Mouse (Mus musculus): ENCODE data around the gene Tjp3. TPM values are rescaled to one million over a fixed set of nuclear protein-coding genes. Genes with fewer than 3 reads are reported as not detected.

Tjp3 gene
- polyA plus RNA-seq, 1 experiment = 27.5 TPM

DNA sequence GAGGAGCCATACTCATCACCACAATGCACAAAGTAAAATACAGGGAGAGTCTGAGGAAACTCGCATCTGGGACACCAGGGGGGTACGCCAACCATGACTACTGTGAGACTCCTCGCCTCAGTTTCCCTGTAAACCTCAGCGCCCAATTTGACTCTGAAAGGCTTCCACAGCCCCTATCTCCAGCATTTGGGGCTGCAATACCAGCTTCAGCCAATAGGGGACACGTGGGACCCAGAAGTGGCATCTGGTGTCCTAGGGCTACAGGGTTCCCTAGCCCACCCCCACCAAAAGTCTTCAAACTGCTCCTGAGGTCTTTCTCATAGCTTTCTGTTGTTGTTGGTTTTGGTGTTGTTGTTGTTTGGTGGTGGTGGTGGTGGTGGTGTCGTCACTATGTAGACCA is 2.8 kb downstream of the Tjp3 start:
- DNase-seq = peak; percentile 63
- Histone ChIP-seq H3K27ac (ENCODE audit: control insufficient read depth, insufficient read depth, low read length) (no peak overlapping the region), H3K27me3 (ENCODE audit: control insufficient read depth, insufficient read depth, low read length) (no peaks in the 10 kb centered on the region), H3K4me1 (replicated peaks; ENCODE audit: control insufficient read depth, insufficient read depth, low read length) (peaks cover 50% of the 10 kb centered on the region), H3K4me3 (ENCODE audit: control insufficient read depth, insufficient read depth, low read length) (no peak overlapping the region), H3K36me3 (ENCODE audit: control insufficient read depth, insufficient read depth, low read length) (no peaks in the 10 kb centered on the region)
- TF ChIP-seq POLR2A (IDR thresholded peaks at IDR 0.05; ENCODE audit: control insufficient read depth, extremely low read depth, insufficient read depth, low read length, poor library complexity) (no peak), CTCF (IDR thresholded peaks at IDR 0.05; ENCODE audit: borderline replicate concordance, control insufficient read depth, extremely low read depth, insufficient read depth, low read length, poor library complexity) (peak; percentile 44; the same call in 1 of the 2 replicates)
- 55% methylated on average over 6 of the region's 6 CpGs for WGBS

DNA sequence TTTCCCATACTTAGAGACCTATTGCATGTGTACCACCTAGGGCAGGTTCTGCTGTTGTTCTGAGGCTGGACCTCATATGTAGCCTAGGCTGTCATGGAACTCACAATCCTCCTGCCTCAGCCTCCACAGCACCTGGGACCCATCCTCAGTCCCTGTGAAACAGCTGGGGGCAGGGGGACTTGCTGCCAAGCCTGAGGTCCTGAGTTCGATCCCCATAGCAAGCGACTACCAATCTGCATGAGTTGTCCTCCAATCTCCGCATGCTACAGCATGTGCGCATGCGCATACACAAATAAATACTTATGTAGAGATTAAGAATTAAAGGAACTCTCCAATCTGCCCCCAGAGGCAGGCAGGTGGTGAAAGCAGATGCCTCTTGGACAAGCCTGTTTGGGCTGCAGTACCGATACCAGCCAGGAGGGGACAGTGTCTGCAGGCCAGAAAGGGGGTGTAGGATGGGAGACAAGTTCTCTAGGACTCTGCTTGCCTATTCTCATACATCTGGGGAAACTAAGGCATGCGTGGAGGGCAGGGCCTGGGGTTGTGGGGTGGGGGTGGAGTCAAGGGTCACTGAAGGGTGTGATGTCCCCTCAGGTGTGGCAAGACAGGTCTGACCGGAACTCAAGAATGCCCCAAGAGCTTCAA is 3.7 kb downstream of the Tjp3 start:
- WGBS = 77% methylated on average over 8 of the region's 8 CpGs
- Histone ChIP-seq H3K36me3 (ENCODE audit: control insufficient read depth, insufficient read depth, low read length) (no peaks in the 10 kb centered on the region), H3K27me3 (ENCODE audit: control insufficient read depth, insufficient read depth, low read length) (no peaks in the 10 kb centered on the region), H3K4me3 (ENCODE audit: control insufficient read depth, insufficient read depth, low read length) (no peak overlapping the region), H3K4me1 (replicated peaks; ENCODE audit: control insufficient read depth, insufficient read depth, low read length) (peaks cover 49% of the 10 kb centered on the region), H3K27ac (ENCODE audit: control insufficient read depth, insufficient read depth, low read length) (no peak overlapping the region)
- peak; percentile 74 for DNase-seq
- TF ChIP-seq POLR2A (IDR thresholded peaks at IDR 0.05; ENCODE audit: control insufficient read depth, extremely low read depth, insufficient read depth, low read length, poor library complexity) (no peak), CTCF (IDR thresholded peaks at IDR 0.05; ENCODE audit: borderline replicate concordance, control insufficient read depth, extremely low read depth, insufficient read depth, low read length, poor library complexity) (peak; percentile 87; the same call in 1 of the 2 replicates)

DNA sequence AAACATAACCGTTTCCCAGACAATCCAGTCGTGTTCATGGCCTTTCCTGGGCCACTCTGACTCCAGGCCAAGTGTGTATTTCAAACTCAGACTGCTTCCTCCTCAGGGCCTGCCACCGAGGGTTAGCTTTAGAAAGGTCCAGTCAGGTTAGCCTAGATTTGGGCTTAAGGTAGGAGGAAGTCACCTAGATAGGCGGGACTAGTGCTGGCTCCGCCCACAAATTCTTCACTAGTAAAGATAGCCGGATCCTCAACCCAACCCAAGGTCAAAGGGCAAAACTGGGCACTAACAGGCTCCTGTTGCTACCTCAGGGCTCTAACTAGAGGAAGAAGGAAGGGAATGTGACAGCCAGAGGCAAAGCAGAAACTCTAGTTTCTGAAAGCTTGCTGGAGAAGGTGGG is 4.8 kb downstream of the Tjp3 start:
- TF ChIP-seq CTCF (IDR thresholded peaks at IDR 0.05; ENCODE audit: borderline replicate concordance, control insufficient read depth, extremely low read depth, insufficient read depth, low read length, poor library complexity) (no peak), POLR2A (IDR thresholded peaks at IDR 0.05; ENCODE audit: control insufficient read depth, extremely low read depth, insufficient read depth, low read length, poor library complexity) (no peak)
- no peak overlapping the region for H3K4me3 ChIP-seq (ENCODE audit: control insufficient read depth, insufficient read depth, low read length)
- H3K36me3 ChIP-seq (ENCODE audit: control insufficient read depth, insufficient read depth, low read length) = no peaks in the 10 kb centered on the region
- no peaks in the 10 kb centered on the region for H3K27me3 ChIP-seq (ENCODE audit: control insufficient read depth, insufficient read depth, low read length)
- no peak for DNase-seq
- H3K27ac ChIP-seq (ENCODE audit: control insufficient read depth, insufficient read depth, low read length) = no peak overlapping the region
- WGBS = 72% methylated on average over 6 of the region's 6 CpGs
- peaks cover 43% of the 10 kb centered on the region for H3K4me1 ChIP-seq (replicated peaks; ENCODE audit: control insufficient read depth, insufficient read depth, low read length)

DNA sequence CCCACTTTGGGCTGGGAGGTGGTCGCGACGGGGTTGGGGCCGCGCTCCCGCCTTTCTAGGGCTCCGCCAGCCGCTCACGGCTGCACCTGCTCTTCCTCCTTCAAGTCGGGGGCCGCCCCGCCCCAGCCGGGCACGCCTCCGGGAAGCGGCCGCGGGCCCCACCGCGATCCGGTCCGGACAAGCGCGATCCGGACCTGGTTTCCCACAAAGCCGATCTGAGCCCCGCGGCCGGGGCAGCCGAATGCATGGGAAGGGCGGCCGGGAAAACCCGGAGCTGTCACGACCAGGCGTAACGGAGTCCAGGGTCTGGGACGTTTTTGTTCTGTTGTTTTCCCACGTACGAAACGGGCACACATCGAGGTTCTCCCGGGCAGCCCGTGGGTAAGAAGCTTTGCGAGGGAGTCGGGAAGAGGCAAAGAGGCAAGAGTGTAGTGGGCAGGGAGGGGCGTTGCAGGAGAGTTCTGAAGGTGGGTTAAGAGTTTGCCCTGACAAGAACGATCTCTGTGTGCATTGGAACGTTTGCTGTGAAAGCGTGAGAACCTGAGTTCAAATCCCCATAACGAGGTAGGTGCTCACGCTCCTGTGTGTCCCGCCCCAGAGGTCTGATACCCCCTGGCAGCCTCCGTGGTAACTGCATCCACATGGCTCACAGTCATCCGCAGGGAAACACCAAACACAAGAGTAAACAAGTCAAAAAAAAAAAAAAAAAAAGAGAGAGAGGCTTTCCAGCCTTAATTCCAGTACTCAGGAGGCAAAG is 5.5 kb downstream of the Tjp3 start:
- Histone ChIP-seq H3K4me3 (ENCODE audit: control insufficient read depth, insufficient read depth, low read length) (peak overlapping the region; percentile 60), H3K36me3 (ENCODE audit: control insufficient read depth, insufficient read depth, low read length) (no peaks in the 10 kb centered on the region), H3K4me1 (replicated peaks; ENCODE audit: control insufficient read depth, insufficient read depth, low read length) (peaks cover 36% of the 10 kb centered on the region), H3K27ac (ENCODE audit: control insufficient read depth, insufficient read depth, low read length) (no peak overlapping the region), H3K27me3 (ENCODE audit: control insufficient read depth, insufficient read depth, low read length) (no peaks in the 10 kb centered on the region)
- no peak for TF ChIP-seq CTCF (IDR thresholded peaks at IDR 0.05; ENCODE audit: borderline replicate concordance, control insufficient read depth, extremely low read depth, insufficient read depth, low read length, poor library complexity)
- TF ChIP-seq POLR2A (IDR thresholded peaks at IDR 0.05; ENCODE audit: control insufficient read depth, extremely low read depth, insufficient read depth, low read length, poor library complexity) = peak; percentile 48; the same call in 1 of the 2 replicates
- WGBS = 2% methylated on average over 54 of the region's 54 CpGs
- DNase-seq = peak; percentile 97

DNA sequence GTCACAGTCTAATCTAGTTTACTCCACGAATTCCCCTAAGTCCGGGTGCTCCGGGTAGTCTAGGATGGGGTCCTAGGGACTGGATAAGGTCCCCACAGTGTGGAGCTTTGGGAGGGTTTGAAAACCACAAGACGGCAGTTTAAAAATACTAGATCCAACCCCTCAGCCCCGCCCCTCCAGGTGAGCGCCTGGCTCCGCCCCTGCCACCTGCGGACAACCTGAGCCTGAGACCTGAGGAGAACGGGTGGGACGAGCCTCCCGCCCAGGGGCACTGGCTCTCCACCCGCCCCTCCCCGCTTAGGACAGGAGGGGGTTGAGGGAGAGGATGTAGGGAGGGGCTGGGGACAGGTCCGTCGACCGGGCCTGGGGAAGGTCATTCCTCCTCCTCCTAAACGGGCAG is 6.7 kb downstream of the Tjp3 start:
- Histone ChIP-seq H3K4me1 (replicated peaks; ENCODE audit: control insufficient read depth, insufficient read depth, low read length) (peaks cover 25% of the 10 kb centered on the region), H3K27ac (ENCODE audit: control insufficient read depth, insufficient read depth, low read length) (no peak overlapping the region), H3K27me3 (ENCODE audit: control insufficient read depth, insufficient read depth, low read length) (no peaks in the 10 kb centered on the region), H3K4me3 (ENCODE audit: control insufficient read depth, insufficient read depth, low read length) (no peak overlapping the region), H3K36me3 (ENCODE audit: control insufficient read depth, insufficient read depth, low read length) (no peaks in the 10 kb centered on the region)
- TF ChIP-seq CTCF (IDR thresholded peaks at IDR 0.05; ENCODE audit: borderline replicate concordance, control insufficient read depth, extremely low read depth, insufficient read depth, low read length, poor library complexity) (no peak), POLR2A (IDR thresholded peaks at IDR 0.05; ENCODE audit: control insufficient read depth, extremely low read depth, insufficient read depth, low read length, poor library complexity) (no peak)
- WGBS = 70% methylated on average over 17 of the region's 17 CpGs
- no peak for DNase-seq

DNA sequence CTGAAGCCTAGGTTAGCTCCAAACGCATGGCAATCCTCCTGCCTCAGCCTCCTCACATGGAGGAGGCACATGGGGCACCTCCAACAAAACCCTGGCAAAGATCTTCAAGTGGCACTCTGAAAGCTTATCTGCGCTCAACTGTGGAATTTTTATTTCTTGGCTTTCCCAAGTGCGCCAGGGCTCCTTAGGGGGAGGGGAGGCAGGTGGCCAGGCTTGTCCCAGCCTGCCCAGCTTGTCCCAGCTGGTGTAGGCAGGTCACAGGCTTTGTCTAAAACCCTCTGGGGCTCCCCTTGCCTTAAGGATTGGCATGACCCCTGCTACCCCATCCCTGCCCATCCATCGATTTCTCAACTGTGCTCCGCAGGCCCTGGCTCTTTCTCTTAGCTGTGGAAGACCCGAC is 7.2 kb downstream of the Tjp3 start:
- Histone ChIP-seq H3K36me3 (ENCODE audit: control insufficient read depth, insufficient read depth, low read length) (no peaks in the 10 kb centered on the region), H3K4me1 (replicated peaks; ENCODE audit: control insufficient read depth, insufficient read depth, low read length) (peaks cover 22% of the 10 kb centered on the region), H3K27ac (ENCODE audit: control insufficient read depth, insufficient read depth, low read length) (no peak overlapping the region), H3K4me3 (ENCODE audit: control insufficient read depth, insufficient read depth, low read length) (no peak overlapping the region), H3K27me3 (ENCODE audit: control insufficient read depth, insufficient read depth, low read length) (no peaks in the 10 kb centered on the region)
- no peak for TF ChIP-seq CTCF (IDR thresholded peaks at IDR 0.05; ENCODE audit: borderline replicate concordance, control insufficient read depth, extremely low read depth, insufficient read depth, low read length, poor library complexity)
- TF ChIP-seq POLR2A (IDR thresholded peaks at IDR 0.05; ENCODE audit: control insufficient read depth, extremely low read depth, insufficient read depth, low read length, poor library complexity) = no peak
- DNase-seq = no peak
- 92% methylated on average over 6 of the region's 6 CpGs for WGBS

All from thymus, adult 2 months (tissue).